ENCODE assay signal across 22 mouse cellular contexts in genomic region chr7:101449855-101450254, GRCm38 (mm10). TPM values are rescaled to one million over a fixed set of nuclear protein-coding genes. Genes with fewer than 3 reads are reported as not detected.
A peak's percentile ranks its signal among the peaks of the same experiment; 100 is the strongest.
DNase-seq lines count a peak whose midpoint lies in the region; ATAC-seq and TF ChIP-seq lines count a peak whose summit lies in the region.
"Had no signal": no experiment of that assay in that cellular context is flagged by ENCODE, and none has a peak within 500 bp of the region (broad histone marks: within the 10 kb centered on the region; RNA-seq: fewer than 3 reads in every experiment).

No protein-coding gene starts in this region.

- no peak for TF ChIP-seq POLR2A in myocyte (IDR thresholded peaks at IDR 0.05; ENCODE audit: insufficient read length, low read depth)

- 45% methylated on average over 3 of the region's 3 CpGs for WGBS in hindbrain, postnatal 0 days
- WGBS in hindbrain, embryonic 13.5 days, result 53% methylated on average over 3 of the region's 3 CpGs
- WGBS in lung, postnatal 0 days, result 26% methylated on average over 3 of the region's 3 CpGs

- H3K36me3 ChIP-seq in hindbrain, postnatal 0 days (ENCODE audit: insufficient read depth, low read length), result no peaks in the 10 kb centered on the region
- H3K36me3 ChIP-seq in hindbrain, embryonic 13.5 days, result no peaks in the 10 kb centered on the region
- H3K36me3 ChIP-seq in myocyte (ENCODE audit: control insufficient read depth, insufficient read depth), result no peaks in the 10 kb centered on the region
- no peaks in the 10 kb centered on the region for H3K36me3 ChIP-seq in lung, postnatal 0 days (ENCODE audit: insufficient read depth, low read length)
- H3K36me3 ChIP-seq: embryonic facial prominence, embryonic 13.5 days; G1E; heart, embryonic 15.5 days; limb, embryonic 10.5 days; liver, embryonic 15.5 days; lung, embryonic 15.5 days; midbrain, embryonic 10.5 days; stomach, embryonic 15.5 days had no signal

- H3K9me3 ChIP-seq in hindbrain, postnatal 0 days (ENCODE audit: low read length), result no peaks in the 10 kb centered on the region
- H3K9me3 ChIP-seq in hindbrain, embryonic 13.5 days, result no peaks in the 10 kb centered on the region
- no peaks in the 10 kb centered on the region for H3K9me3 ChIP-seq in lung, postnatal 0 days (ENCODE audit: low read length)
- H3K9me3 ChIP-seq: embryonic facial prominence, embryonic 13.5 days; forebrain, embryonic 13.5 days; G1E; heart, embryonic 15.5 days; limb, embryonic 10.5 days; liver, embryonic 15.5 days; lung, embryonic 15.5 days; midbrain, embryonic 10.5 days; stomach, embryonic 15.5 days had no signal

- TF ChIP-seq CTCF in hindbrain, postnatal 0 days (IDR thresholded peaks at IDR 0.05; ENCODE audit: low read depth), result no peak
- no peak for TF ChIP-seq CTCF in lung, postnatal 0 days (IDR thresholded peaks at IDR 0.05)

- H3K4me2 ChIP-seq in hindbrain, postnatal 0 days (ENCODE audit: low read depth, low read length), result no peak overlapping the region
- H3K4me2 ChIP-seq in hindbrain, embryonic 13.5 days, result no peak overlapping the region
- peak overlapping the region; percentile 99 for H3K4me2 ChIP-seq in myocyte (ENCODE audit: low read depth)
- no peak overlapping the region for H3K4me2 ChIP-seq in lung, postnatal 0 days (replicated peaks; ENCODE audit: low read depth, low read length)

- peaks cover 5% of the 10 kb centered on the region for H3K79me2 ChIP-seq in myocyte (ENCODE audit: control insufficient read depth, insufficient read depth)

- peak; percentile 83 for DNase-seq in adrenal gland, adult 2 months
- no peak for DNase-seq in adrenal gland, adult 18-20 months (ENCODE audit: low spot score in 2 of 2)
- DNase-seq in hindbrain, postnatal 0 days (ENCODE audit: low spot score), result no peak
- DNase-seq in adrenal gland, postnatal 25 days, result peak; percentile 61
- no peak for DNase-seq in spleen, postnatal 4 days (ENCODE audit: low spot score in 2 of 2)
- no peak for DNase-seq in lung, postnatal 0 days (ENCODE audit: low spot score)

- no peaks in the 10 kb centered on the region for H3K27me3 ChIP-seq in hindbrain, postnatal 0 days (ENCODE audit: insufficient read depth, low read length)
- peaks cover 35% of the 10 kb centered on the region for H3K27me3 ChIP-seq in hindbrain, embryonic 13.5 days
- no peaks in the 10 kb centered on the region for H3K27me3 ChIP-seq in myocyte (ENCODE audit: control insufficient read depth, insufficient read depth, insufficient read length)
- peaks cover 10% of the 10 kb centered on the region; the same call in 1 of the 2 replicates for H3K27me3 ChIP-seq in lung, postnatal 0 days (replicated peaks; ENCODE audit: insufficient read depth, low read length)

- no peak overlapping the region for H3K4me3 ChIP-seq in hindbrain, postnatal 0 days (ENCODE audit: low read length)
- no peak overlapping the region for H3K4me3 ChIP-seq in hindbrain, embryonic 13.5 days
- peak overlapping the region; percentile 33 for H3K4me3 ChIP-seq in myocyte
- no peak overlapping the region for H3K4me3 ChIP-seq in lung, postnatal 0 days (ENCODE audit: low read depth, low read length)

- 0 out of 2 replicates have a peak, but pooled peaks have one; percentile 4 for ATAC-seq in hindbrain, postnatal 0 days
- no peak for ATAC-seq in hindbrain, embryonic 13.5 days (ENCODE audit: low FRiP score)
- ATAC-seq in lung, postnatal 0 days, result no peak

- H3K9ac ChIP-seq in hindbrain, postnatal 0 days (replicated peaks; ENCODE audit: low read length), result no peak overlapping the region
- no peak overlapping the region for H3K9ac ChIP-seq in hindbrain, embryonic 13.5 days
- H3K9ac ChIP-seq in lung, postnatal 0 days (replicated peaks; ENCODE audit: low read depth), result no peak overlapping the region
- H3K9ac ChIP-seq: liver, embryonic 15.5 days; stomach, embryonic 15.5 days had no signal

- no peak overlapping the region for H3K27ac ChIP-seq in hindbrain, postnatal 0 days
- no peak overlapping the region for H3K27ac ChIP-seq in hindbrain, embryonic 13.5 days
- no peak overlapping the region for H3K27ac ChIP-seq in lung, postnatal 0 days (ENCODE audit: low read length)
- H3K27ac ChIP-seq: embryonic facial prominence, embryonic 13.5 days; forebrain, embryonic 13.5 days; heart, embryonic 15.5 days; liver, embryonic 15.5 days; lung, embryonic 15.5 days; stomach, embryonic 15.5 days had no signal

- H3K4me1 ChIP-seq in hindbrain, postnatal 0 days (ENCODE audit: insufficient read depth, low read length), result 0 out of 2 replicates have a peak, but pooled peaks cover 4% of the 10 kb centered on the region
- H3K4me1 ChIP-seq in hindbrain, embryonic 13.5 days (replicated peaks), result peaks cover 15% of the 10 kb centered on the region
- 0 out of 2 replicates have a peak, but pooled peaks cover 4% of the 10 kb centered on the region for H3K4me1 ChIP-seq in lung, postnatal 0 days (ENCODE audit: insufficient read depth, low read depth, low read length)
- H3K4me1 ChIP-seq: stomach, embryonic 15.5 days had no signal

- no peak for TF ChIP-seq EP300 in lung, postnatal 0 days (IDR thresholded peaks at IDR 0.05)

- H3ac ChIP-seq in myocyte (ENCODE audit: control insufficient read depth, insufficient read length), result no peak overlapping the region

TF ChIP-seq in myocyte, 11 proteins besides CTCF, POLR2A, EP300 and RAD21:
- TF ChIP-seq TCF12 (IDR thresholded peaks at IDR 0.05; ENCODE audit: insufficient read depth, poor library complexity, severe bottlenecking) (no peak), MYOG (IDR thresholded peaks at IDR 0.05; ENCODE audit: control insufficient read depth in 1 of 3, insufficient read depth in 1 of 3, insufficient read length in 2 of 3, low read depth in 2 of 3) (peak in 2 of 3 experiments; percentile 20 to 45), MYOD1 (IDR thresholded peaks at IDR 0.05; ENCODE audit: control insufficient read depth in 1 of 3, insufficient read length in 2 of 3, low read depth in 2 of 3) (peak in 2 of 3 experiments; percentile 72 to 83), SRF (IDR thresholded peaks at IDR 0.05; ENCODE audit: control insufficient read depth, insufficient read length, low read depth) (no peak), E2F4 (IDR thresholded peaks at IDR 0.05; ENCODE audit: insufficient read depth) (no peak)

RNA-seq across cellular contexts. Expression of gene Pde2a, which starts 28.4 kb away (rescaled TPM):
- 100 to 1,000 TPM; 161 to 223 TPM for total RNA-seq in adrenal gland, adult 2 months (2021)
- 142 and 199 TPM in 2 replicates for polyA plus RNA-seq in adrenal gland, adult 2 months (2012; rRNA removed)
- total RNA-seq in adrenal gland, adult 18-20 months (2021), result 100 to 1,000 TPM; 157 to 186 TPM
- total RNA-seq in hindbrain, postnatal 0 days (2014; rRNA removed), result 54.4 and 55.8 TPM in 2 replicates
- 26.7 and 27.1 TPM in 2 replicates for polyA plus RNA-seq in hindbrain, postnatal 0 days (2015; fragmentation: Nextera tagmentation; extraction: Ambion mirVana)
- 28.8 and 31.6 TPM in 2 replicates for polyA plus RNA-seq in hindbrain, embryonic 13.5 days (2015; fragmentation: Nextera tagmentation; extraction: Ambion mirVana)
- total RNA-seq in adrenal gland, postnatal 25 days (2021), result 161 and 169 TPM in 2 replicates
- polyA plus RNA-seq in myocyte (2012; fragmentation: generic; extraction: Trizol), result 49.3 TPM
- 3.2 and 4.3 TPM in 2 replicates for polyA plus RNA-seq in lung, postnatal 0 days (2015; fragmentation: Nextera tagmentation; extraction: Ambion mirVana)
- polyA plus RNA-seq: G1E had no signal

RNA-seq across cellular contexts. Expression of gene Gm45837, which starts 39.2 kb away (rescaled TPM):
- not detected for total RNA-seq in adrenal gland, adult 2 months (2021)
- polyA plus RNA-seq in adrenal gland, adult 2 months (2012; rRNA removed), result 0.29 and 0.93 TPM in 2 replicates
- total RNA-seq in adrenal gland, adult 18-20 months (2021), result 1 to 10 TPM in 1 of 2 experiments, not detected in 1; 3.4 TPM
- total RNA-seq in hindbrain, postnatal 0 days (2014; rRNA removed), result not detected in 2 replicates
- not detected in 2 replicates for polyA plus RNA-seq in hindbrain, postnatal 0 days (2015; fragmentation: Nextera tagmentation; extraction: Ambion mirVana)
- polyA plus RNA-seq in hindbrain, embryonic 13.5 days (2015; fragmentation: Nextera tagmentation; extraction: Ambion mirVana), result not detected in 2 replicates
- total RNA-seq in adrenal gland, postnatal 25 days (2021), result 4.2 TPM in 1 of 2 replicates, not detected in the other
- polyA plus RNA-seq in myocyte (2012; fragmentation: generic; extraction: Trizol), result 0.55 TPM
- polyA plus RNA-seq in lung, postnatal 0 days (2015; fragmentation: Nextera tagmentation; extraction: Ambion mirVana), result 4.0 and 4.2 TPM in 2 replicates
- total RNA-seq: G1E; heart, adult 2 months; heart, postnatal 36 days; layer of hippocampus, postnatal 14 days had no signal
- polyA plus RNA-seq: erythroblast, embryonic 14.5 days; forebrain, embryonic 13.5 days; heart, adult 2 months; heart, embryonic 15.5 days; limb, embryonic 10.5 days; liver, embryonic 15.5 days; neural tube, embryonic 14.5 days had no signal

Comparison
In these comparisons a context has a peak if more than half of its experiments do, and no peak if none do; other contexts are left out.
1. DNase-seq: peak in adrenal gland, adult 2 months (single experiment) and adrenal gland, postnatal 25 days (single experiment); none in adrenal gland, adult 18-20 months (0 of 2), hindbrain, postnatal 0 days (single experiment), spleen, postnatal 4 days (0 of 2) and lung, postnatal 0 days (single experiment).